Mouse (Mus musculus) liver, adult 2 months (tissue): ENCODE results near the gene Mrpl17. TPM values are rescaled to one million over a fixed set of nuclear protein-coding genes. Genes with fewer than 3 reads are reported as not detected.

Source experiments
- DNase-seq: peaks from one replicate; pipeline ENCODE4 v3.0.0-alpha.2; 2011; ENCODE audit warnings: low read depth, low spot score; ENCODE audit errors: extremely low read depth
- H3K27ac ChIP-seq: fragments of 200-500 bp; replicated peaks from 2 replicates; pipeline ENCODE4 v1.5.1; 2012; ENCODE audit warnings: low read depth, mild to moderate bottlenecking, control low read depth, inconsistent platforms, low read length; ENCODE audit not compliant: insufficient read depth
- H3K27me3 ChIP-seq: fragments of 200-500 bp; 2 replicates; pipeline ENCODE4 v1.6.1; 2012; ENCODE audit warnings: mild to moderate bottlenecking, moderate library complexity, low read length, inconsistent platforms; ENCODE audit not compliant: control insufficient read depth, insufficient read depth
- H3K36me3 ChIP-seq: fragments of 200-500 bp; 2 replicates; pipeline ENCODE4 v1.6.1; 2012; ENCODE audit warnings: low read length, inconsistent platforms; ENCODE audit not compliant: control insufficient read depth, insufficient read depth
- H3K4me1 ChIP-seq: fragments of 200-500 bp; 2 replicates; pipeline ENCODE4 v1.6.1; 2011; ENCODE audit warnings: low read length; ENCODE audit not compliant: control insufficient read depth, insufficient read depth
- H3K4me3 ChIP-seq: fragments of 200-500 bp; 2 replicates; pipeline ENCODE4 v1.5.1; 2011; ENCODE audit warnings: low read depth, mild to moderate bottlenecking, control low read depth, low read length, moderate library complexity; ENCODE audit not compliant: insufficient read depth
- H3K79me2 ChIP-seq: fragments of 200-500 bp; 2 replicates; pipeline ENCODE4 v1.6.1; 2012; ENCODE audit warnings: inconsistent platforms, mild to moderate bottlenecking, low read length, moderate library complexity; ENCODE audit not compliant: control insufficient read depth, insufficient read depth
- H3K9ac ChIP-seq: fragments of 200-500 bp; 2 replicates; pipeline ENCODE4 v1.6.1; 2012; ENCODE audit warnings: low read depth, mild to moderate bottlenecking, control low read depth, inconsistent platforms, low read length
- CTCF ChIP-seq: fragments of 200-500 bp; IDR thresholded peaks from 2 replicates; pipeline ENCODE4 v1.5.1; 2011; ENCODE audit warnings: low read depth, low read length, control low read depth
- POLR2A ChIP-seq: fragments of 200-500 bp; IDR thresholded peaks from 2 replicates; pipeline ENCODE4 v1.6.1; 2011; ENCODE audit warnings: low read length, control low read depth; ENCODE audit not compliant: insufficient read depth; ENCODE audit errors: extremely low read depth
- WGBS: fragments of 180-500 bp; shearing (Covaris S2); methylation state at CpG from one replicate; pipeline ENCODE4 v1.1.7; 2018; 5-methylcytosine and 5-hydroxymethylcytosine counted together
- polyA plus RNA-seq: library from polyadenylated mRNA; depleted of rRNA; stranded (reverse); fragments of >200 nt; gene quantifications from 2 replicates; pipeline ENCODE4 v1.2.3, GENCODE M21; 2012
- total RNA-seq: library from RNA; depleted of rRNA; stranded (reverse); fragments of >200 nt; gene quantifications from 2 replicates; pipeline ENCODE4 v1.2.3, GENCODE M21; 2014

The Mrpl17 gene
- total and polyA plus RNA-seq, 2 experiments: 118 to 261 TPM

DNA sequence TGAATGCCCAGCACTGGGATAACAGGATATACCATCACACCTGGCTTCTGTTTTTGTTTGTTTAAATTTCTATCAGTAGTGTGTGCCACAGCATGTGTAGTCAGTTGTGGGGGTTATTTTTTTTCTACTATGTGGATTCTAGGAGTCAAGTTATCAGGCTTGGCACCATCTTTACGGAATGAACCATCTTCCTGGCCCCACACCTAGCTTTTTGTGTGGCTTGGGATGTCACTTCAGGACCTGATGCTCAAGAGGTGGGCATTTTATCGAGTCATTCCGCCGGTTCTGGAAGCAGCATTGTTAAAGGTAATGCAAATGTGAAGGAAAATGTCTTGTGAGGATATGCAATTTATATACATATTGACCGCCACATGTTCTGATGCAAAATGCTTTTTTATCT lies 4.8 kb downstream of the Mrpl17 start:
- TF ChIP-seq CTCF: no peak
- no peak for TF ChIP-seq POLR2A
- no peaks in the 10 kb centered on the region for H3K27me3 ChIP-seq
- H3K27ac ChIP-seq: no peak overlapping the region
- H3K79me2 ChIP-seq: peaks cover 6% of the 10 kb centered on the region; the same call in 1 of the 2 replicates
- WGBS: 77% methylated on average over 5 of the region's 5 CpGs
- no peak overlapping the region for H3K4me3 ChIP-seq
- peaks cover 6% of the 10 kb centered on the region; the same call in 1 of the 2 replicates for H3K36me3 ChIP-seq
- H3K9ac ChIP-seq: no peak overlapping the region
- H3K4me1 ChIP-seq: peaks cover 14% of the 10 kb centered on the region
- DNase-seq: no peak

- Histone ChIP-seq H3K4me3 (no peak overlapping the region), H3K27ac (no peak overlapping the region), H3K4me1 (peaks cover 7% of the 10 kb centered on the region; the same call in 1 of the 2 replicates), H3K27me3 (no peaks in the 10 kb centered on the region), H3K79me2 (no peaks in the 10 kb centered on the region), H3K36me3 (no peaks in the 10 kb centered on the region), H3K9ac (no peak overlapping the region)
- TF ChIP-seq CTCF (no peak), POLR2A (no peak)
- no peak for DNase-seq
Measured at GRCm38 (mm10) chr7:105803428-105803827, 7.5 kb downstream of the Mrpl17 start.

GRCm38 (mm10) chr7:105802771-105803170 lies 8.1 kb downstream of the Mrpl17 start:
- Histone ChIP-seq H3K36me3 (no peaks in the 10 kb centered on the region), H3K9ac (no peak overlapping the region), H3K27me3 (no peaks in the 10 kb centered on the region), H3K4me3 (no peak overlapping the region), H3K79me2 (no peaks in the 10 kb centered on the region), H3K4me1 (peaks cover 5% of the 10 kb centered on the region; the same call in 1 of the 2 replicates), H3K27ac (no peak overlapping the region)
- TF ChIP-seq CTCF: no peak
- no peak for TF ChIP-seq POLR2A
- DNase-seq: no peak
- WGBS: 40% methylated on average over 1 of the region's 1 CpGs

- no peaks in the 10 kb centered on the region for H3K36me3 ChIP-seq
- DNase-seq: no peak
- no peaks in the 10 kb centered on the region for H3K79me2 ChIP-seq
- WGBS: 46% methylated on average over 2 of the region's 2 CpGs
- TF ChIP-seq POLR2A: no peak
- TF ChIP-seq CTCF: no peak
- no peak overlapping the region for H3K9ac ChIP-seq
- H3K4me3 ChIP-seq: no peak overlapping the region
- H3K4me1 ChIP-seq: peaks cover 4% of the 10 kb centered on the region; the same call in 1 of the 2 replicates
- no peaks in the 10 kb centered on the region for H3K27me3 ChIP-seq
- H3K27ac ChIP-seq: no peak overlapping the region
Measured at GRCm38 (mm10) chr7:105802312-105802711, 8.6 kb downstream of the Mrpl17 start.

- Histone ChIP-seq H3K79me2 (no peaks in the 10 kb centered on the region), H3K27me3 (no peaks in the 10 kb centered on the region), H3K27ac (no peak overlapping the region), H3K36me3 (no peaks in the 10 kb centered on the region), H3K9ac (no peak overlapping the region), H3K4me3 (no peak overlapping the region), H3K4me1 (peaks cover 2% of the 10 kb centered on the region; the same call in 1 of the 2 replicates)
- TF ChIP-seq CTCF: no peak
- no peak for TF ChIP-seq POLR2A
- no peak for DNase-seq
- WGBS: 82% methylated on average over 3 of the region's 3 CpGs
Measured at GRCm38 (mm10) chr7:105796972-105797371, 13.9 kb downstream of the Mrpl17 start.

GRCm38 (mm10) chr7:105795759-105796366 lies 15.0 kb downstream of the Mrpl17 start:
- no peak overlapping the region for H3K27ac ChIP-seq
- H3K4me3 ChIP-seq: no peak overlapping the region
- TF ChIP-seq POLR2A (no peak), CTCF (no peak)
- H3K27me3 ChIP-seq: no peaks in the 10 kb centered on the region
- DNase-seq: no peak
- H3K4me1 ChIP-seq: no peaks in the 10 kb centered on the region
- H3K36me3 ChIP-seq: no peaks in the 10 kb centered on the region
- WGBS: 45% methylated on average over 7 of the region's 7 CpGs
- H3K79me2 ChIP-seq: no peaks in the 10 kb centered on the region
- H3K9ac ChIP-seq: no peak overlapping the region
